Mouse (Mus musculus): ENCODE results near the gene C530008M17Rik.

DNA sequence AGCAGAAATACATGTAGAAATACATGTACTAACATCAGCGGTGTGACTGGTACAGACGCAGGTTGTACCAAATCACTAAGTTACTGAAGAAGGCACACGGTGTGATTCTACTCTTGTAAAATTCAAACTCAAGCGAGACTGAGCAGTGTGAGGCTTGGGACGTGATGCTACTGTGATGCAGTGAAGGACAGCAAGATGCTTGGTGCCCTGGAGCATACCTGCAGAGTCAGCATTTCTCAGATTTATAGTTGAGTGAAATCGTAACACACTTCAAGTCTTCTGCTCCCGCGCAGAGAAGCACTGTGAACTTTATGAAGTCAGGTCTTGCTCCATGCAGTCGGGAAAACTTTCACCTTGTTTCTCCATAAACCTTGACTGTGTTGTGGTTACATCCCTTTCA is 32.6 kb upstream of the C530008M17Rik start:
- TF ChIP-seq CTCF (IDR thresholded peaks at IDR 0.05; ENCODE audit: low read depth, low read length) = no peak
- TF ChIP-seq POLR2A (IDR thresholded peaks at IDR 0.05; ENCODE audit: borderline replicate concordance, low read depth, low read length) = no peak

All from bone marrow macrophage, adult 2 months (primary cell).